15 mouse cellular contexts compared by ENCODE assay signal in genomic region chr2:164558991-164559645, GRCm38 (mm10). TPM values are rescaled to one million over a fixed set of nuclear protein-coding genes. Genes with fewer than 3 reads are reported as not detected.
DNase-seq lines count a peak whose midpoint lies in the region; ATAC-seq lines count a peak whose summit lies in the region.
"Had no signal": no experiment of that assay in that cellular context is flagged by ENCODE, and none has a peak within 500 bp of the region (broad histone marks: within the 10 kb centered on the region; RNA-seq: fewer than 3 reads in every experiment).

No protein-coding gene starts in this region.

- H3K36me3 ChIP-seq in liver, embryonic 12.5 days, result no peaks in the 10 kb centered on the region
- H3K36me3 ChIP-seq in limb, embryonic 11.5 days (ENCODE audit: control insufficient read depth, insufficient read depth, low read length), result no peaks in the 10 kb centered on the region
- H3K36me3 ChIP-seq: limb, embryonic 12.5 days; neural tube, embryonic 13.5 days had no signal

- H3K9ac ChIP-seq in liver, embryonic 12.5 days, result no peak overlapping the region
- 0 out of 2 replicates have a peak overlapping the region, but pooled peaks have one; percentile 14 for H3K9ac ChIP-seq in limb, embryonic 11.5 days (ENCODE audit: low read length)
- H3K9ac ChIP-seq: limb, embryonic 12.5 days; neural tube, embryonic 13.5 days had no signal

- intact Hi-C loops in gastrocnemius, postnatal 36 days (cut with DNase I), result no loop called here

- DNase-seq in liver, result no peak
- peak; percentile 82 for DNase-seq in R1 (ENCODE audit: low read depth, low spot score)
- no peak for DNase-seq in limb, embryonic 11.5 days (ENCODE audit: low spot score)
- DNase-seq in kidney, adult 8-10 months, result no peak
- DNase-seq in gastrocnemius, postnatal 36 days, result no peak
- DNase-seq in T-cell, adult 2 months (ENCODE audit: low spot score), result no peak
- DNase-seq: gastrocnemius, postnatal 10 days; thymus, adult 18-20 months had no signal

- H3K4me3 ChIP-seq in liver, embryonic 12.5 days, result no peak overlapping the region
- H3K4me3 ChIP-seq in limb, embryonic 11.5 days (ENCODE audit: low read depth, low read length), result no peak overlapping the region
- H3K4me3 ChIP-seq: limb, embryonic 12.5 days; neural tube, embryonic 13.5 days had no signal

- H3K27me3 ChIP-seq in liver, embryonic 12.5 days (replicated peaks), result peaks cover 34% of the 10 kb centered on the region
- H3K27me3 ChIP-seq in limb, embryonic 11.5 days (ENCODE audit: control insufficient read depth, insufficient read depth, low read length), result no peaks in the 10 kb centered on the region

- no peaks in the 10 kb centered on the region for H3K9me3 ChIP-seq in liver, embryonic 12.5 days (replicated peaks)
- no peaks in the 10 kb centered on the region for H3K9me3 ChIP-seq in limb, embryonic 11.5 days (ENCODE audit: control insufficient read depth, low read length)
- H3K9me3 ChIP-seq: limb, embryonic 12.5 days; neural tube, embryonic 13.5 days had no signal

- H3K4me2 ChIP-seq in liver, embryonic 12.5 days, result 0 out of 2 replicates have a peak overlapping the region, but pooled peaks have one; percentile 1
- no peak overlapping the region for H3K4me2 ChIP-seq in limb, embryonic 11.5 days (ENCODE audit: low read depth, severe bottlenecking)
- H3K4me2 ChIP-seq: limb, embryonic 12.5 days; midbrain, embryonic 11.5 days; neural tube, embryonic 13.5 days had no signal

- no peak for ATAC-seq in liver, embryonic 12.5 days
- no peak for ATAC-seq in limb, embryonic 11.5 days (ENCODE audit: insufficient number of reproducible peaks, low FRiP score, low TSS enrichment, low read depth)
- ATAC-seq in megakaryocyte-erythroid progenitor cell, adult 5-6 weeks (replicated peaks; ENCODE audit: low FRiP score, low TSS enrichment, poor library complexity, severe bottlenecking), result peak; percentile 30; the same call in 1 of the 2 replicates

- WGBS in liver, embryonic 12.5 days (ENCODE audit: insufficient replicate concordance), result 20% methylated on average over 16 of the region's 16 CpGs
- WGBS in limb, embryonic 11.5 days, result 41% methylated on average over 16 of the region's 16 CpGs

- no peak overlapping the region for H3K27ac ChIP-seq in liver, embryonic 12.5 days
- no peak overlapping the region for H3K27ac ChIP-seq in limb, embryonic 11.5 days (replicated peaks; ENCODE audit: low read depth, low read length)
- H3K27ac ChIP-seq: limb, embryonic 12.5 days; neural tube, embryonic 13.5 days had no signal

- H3K4me1 ChIP-seq in liver, embryonic 12.5 days, result 0 out of 2 replicates have a peak, but pooled peaks cover 6% of the 10 kb centered on the region
- peaks cover 11% of the 10 kb centered on the region for H3K4me1 ChIP-seq in limb, embryonic 11.5 days (ENCODE audit: control insufficient read depth, insufficient read depth, low read length)

RNA-seq across cellular contexts. Expression of gene Wfdc2, which starts 3.1 kb away (rescaled TPM):
- polyA plus RNA-seq in liver, embryonic 12.5 days (2016; fragmentation: Nextera tagmentation; extraction: Ambion mirVana), result 2.1 and 3.2 TPM in 2 replicates
- polyA plus RNA-seq in limb, embryonic 11.5 days (2014; fragmentation: Nextera tagmentation; extraction: Ambion mirVana), result 38.7 and 38.9 TPM in 2 replicates
- total RNA-seq in megakaryocyte-erythroid progenitor cell, adult 5-6 weeks (2014; fragmentation: Nextera tagmentation), result not detected in 2 replicates
- not detected in 2 replicates for total RNA-seq in megakaryocyte-erythroid progenitor cell, adult 5-6 weeks (2017)
- under 1 TPM in 1 of 2 experiments, not detected in 1; 0.71 TPM for total RNA-seq in gastrocnemius, postnatal 36 days (2021)
- total RNA-seq: gastrocnemius, postnatal 10 days had no signal

RNA-seq across cellular contexts. Expression of gene Spint3, which starts 14.1 kb away (rescaled TPM):
- polyA plus RNA-seq in liver, embryonic 12.5 days (2016; fragmentation: Nextera tagmentation; extraction: Ambion mirVana), result not detected in 2 replicates
- not detected in 2 replicates for polyA plus RNA-seq in limb, embryonic 11.5 days (2014; fragmentation: Nextera tagmentation; extraction: Ambion mirVana)
- total RNA-seq in megakaryocyte-erythroid progenitor cell, adult 5-6 weeks (2014; fragmentation: Nextera tagmentation), result not detected in 2 replicates
- total RNA-seq in megakaryocyte-erythroid progenitor cell, adult 5-6 weeks (2017), result not detected in 2 replicates
- not detected for total RNA-seq in gastrocnemius, postnatal 36 days (2021)
- total RNA-seq: gastrocnemius, postnatal 10 days had no signal
- polyA plus RNA-seq: forebrain, embryonic 11.5 days; heart, embryonic 16.5 days; limb, embryonic 12.5 days; midbrain, embryonic 11.5 days; neural tube, embryonic 13.5 days had no signal

RNA-seq across cellular contexts. Expression of gene Wfdc6a, which starts 26.1 kb away (rescaled TPM):
- polyA plus RNA-seq in liver, embryonic 12.5 days (2016; fragmentation: Nextera tagmentation; extraction: Ambion mirVana), result 0.26 TPM in 1 of 2 replicates, not detected in the other
- polyA plus RNA-seq in limb, embryonic 11.5 days (2014; fragmentation: Nextera tagmentation; extraction: Ambion mirVana), result not detected in 2 replicates
- not detected in 2 replicates for total RNA-seq in megakaryocyte-erythroid progenitor cell, adult 5-6 weeks (2014; fragmentation: Nextera tagmentation)
- not detected in 2 replicates for total RNA-seq in megakaryocyte-erythroid progenitor cell, adult 5-6 weeks (2017)
- total RNA-seq in gastrocnemius, postnatal 36 days (2021), result not detected
- total RNA-seq: gastrocnemius, postnatal 10 days had no signal
- polyA plus RNA-seq: forebrain, embryonic 11.5 days; limb, embryonic 12.5 days; midbrain, embryonic 11.5 days; neural tube, embryonic 13.5 days had no signal

RNA-seq across cellular contexts. Expression of gene Eppin, which starts 34.3 kb away (rescaled TPM):
- polyA plus RNA-seq in liver, embryonic 12.5 days (2016; fragmentation: Nextera tagmentation; extraction: Ambion mirVana), result not detected in 2 replicates
- not detected in 2 replicates for polyA plus RNA-seq in limb, embryonic 11.5 days (2014; fragmentation: Nextera tagmentation; extraction: Ambion mirVana)
- total RNA-seq in megakaryocyte-erythroid progenitor cell, adult 5-6 weeks (2014; fragmentation: Nextera tagmentation), result not detected in 2 replicates
- not detected in 2 replicates for total RNA-seq in megakaryocyte-erythroid progenitor cell, adult 5-6 weeks (2017)
- total RNA-seq in gastrocnemius, postnatal 36 days (2021), result not detected
- total RNA-seq: gastrocnemius, postnatal 10 days had no signal
- polyA plus RNA-seq: forebrain, embryonic 11.5 days; heart, embryonic 16.5 days; limb, embryonic 12.5 days; midbrain, embryonic 11.5 days; neural tube, embryonic 13.5 days had no signal

RNA-seq across cellular contexts. Expression of gene Wfdc6b, which starts 54.2 kb away (rescaled TPM):
- polyA plus RNA-seq in liver, embryonic 12.5 days (2016; fragmentation: Nextera tagmentation; extraction: Ambion mirVana), result not detected in 2 replicates
- polyA plus RNA-seq in limb, embryonic 11.5 days (2014; fragmentation: Nextera tagmentation; extraction: Ambion mirVana), result not detected in 2 replicates
- not detected in 2 replicates for total RNA-seq in megakaryocyte-erythroid progenitor cell, adult 5-6 weeks (2014; fragmentation: Nextera tagmentation)
- total RNA-seq in megakaryocyte-erythroid progenitor cell, adult 5-6 weeks (2017), result not detected in 2 replicates
- not detected for total RNA-seq in gastrocnemius, postnatal 36 days (2021)
- total RNA-seq: gastrocnemius, postnatal 10 days had no signal
- polyA plus RNA-seq: forebrain, embryonic 11.5 days; heart, embryonic 16.5 days; limb, embryonic 12.5 days; midbrain, embryonic 11.5 days; neural tube, embryonic 13.5 days had no signal
